Mouse (Mus musculus): ENCODE data around the gene Pkp4. TPM values are rescaled to one million over a fixed set of nuclear protein-coding genes. Genes with fewer than 3 reads are reported as not detected.

Gene Pkp4
- total RNA-seq, 2 experiments from 2014 or later: 19.6 to 32.3 TPM

GRCm38 (mm10) chr2:59211051-59211450, 50.4 kb downstream of the Pkp4 start:
- intact Hi-C loops (cut with DNase I): no loop called here
- DNase-seq: no peak

DNA sequence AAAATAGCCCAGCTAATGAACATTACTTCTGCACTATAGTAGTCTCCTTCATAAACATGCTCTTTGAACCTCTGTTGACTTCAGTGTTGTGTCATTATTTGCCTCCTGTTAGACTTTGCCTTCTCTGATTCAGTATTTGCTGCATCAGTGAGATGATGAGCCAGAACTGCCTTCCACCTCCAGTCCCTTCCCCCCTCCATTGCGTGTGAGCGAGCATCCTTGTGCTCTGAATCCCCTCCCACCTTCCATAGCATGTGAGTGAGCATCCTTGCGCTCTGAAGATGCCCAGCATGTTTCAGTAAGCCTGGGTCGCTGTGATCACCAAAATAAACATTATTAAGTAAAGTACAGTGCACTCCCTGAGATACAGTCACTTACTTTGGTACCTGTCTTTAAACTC, 51.8 kb downstream of the Pkp4 start:
- DNase-seq: no peak
- intact Hi-C loops (cut with DNase I): no loop called here

GRCm38 (mm10) chr2:59212846-59213245, 52.2 kb downstream of the Pkp4 start:
- intact Hi-C loops (cut with DNase I): no loop called here
- DNase-seq: no peak

DNA sequence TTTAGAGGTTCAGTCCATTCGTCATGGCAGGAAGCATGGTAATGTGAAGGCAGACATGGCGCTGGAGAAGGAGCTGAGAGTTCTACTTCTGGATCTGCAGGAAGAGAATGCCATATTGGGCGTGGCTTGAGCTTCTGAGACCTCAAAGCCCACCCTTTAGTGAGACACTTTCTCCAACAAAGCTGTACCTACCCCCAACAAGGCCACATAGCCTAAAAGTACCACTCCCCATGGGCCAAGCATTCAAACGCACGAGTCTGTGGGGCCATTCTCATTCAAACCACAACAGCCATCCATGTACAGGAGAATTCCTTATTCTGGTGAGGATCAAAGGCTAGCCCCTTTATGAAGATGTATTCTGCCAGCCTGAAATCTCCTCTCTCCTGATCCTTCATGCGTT, 57.3 kb downstream of the Pkp4 start:
- DNase-seq: no peak
- intact Hi-C loops (cut with DNase I): no loop called here

- DNase-seq: no peak
- intact Hi-C loops (cut with DNase I): no loop called here
These were observed 59.5 kb downstream of the Pkp4 start for GRCm38 (mm10) chr2:59219997-59220789.

DNA sequence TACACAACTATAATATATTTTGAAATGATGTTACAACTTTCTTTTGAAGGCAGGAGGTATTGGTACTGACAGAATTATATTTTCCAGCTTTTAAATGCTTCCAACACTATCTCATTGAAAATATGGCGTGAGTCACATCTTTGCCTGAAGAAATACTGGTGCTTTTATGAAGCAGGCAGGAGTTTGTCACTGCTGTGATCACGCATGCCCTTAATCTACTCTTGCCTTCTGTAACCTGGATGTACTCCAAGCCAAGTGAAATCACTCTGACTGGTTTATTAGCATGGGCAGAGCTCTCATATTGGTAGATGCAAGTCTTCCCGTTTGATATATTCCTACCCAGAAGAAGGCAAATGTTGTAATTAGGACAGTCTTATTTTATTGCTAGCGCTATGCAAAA, 65.7 kb downstream of the Pkp4 start:
- no peak for DNase-seq
- intact Hi-C loops (cut with DNase I): no loop called here

GRCm38 (mm10) chr2:59227011-59227410, 66.4 kb downstream of the Pkp4 start:
- DNase-seq: no peak
- intact Hi-C loops (cut with DNase I): no loop called here

GRCm38 (mm10) chr2:59227508-59228263, 67.0 kb downstream of the Pkp4 start:
- intact Hi-C loops (cut with DNase I): no loop called here
- no peak for DNase-seq

DNA sequence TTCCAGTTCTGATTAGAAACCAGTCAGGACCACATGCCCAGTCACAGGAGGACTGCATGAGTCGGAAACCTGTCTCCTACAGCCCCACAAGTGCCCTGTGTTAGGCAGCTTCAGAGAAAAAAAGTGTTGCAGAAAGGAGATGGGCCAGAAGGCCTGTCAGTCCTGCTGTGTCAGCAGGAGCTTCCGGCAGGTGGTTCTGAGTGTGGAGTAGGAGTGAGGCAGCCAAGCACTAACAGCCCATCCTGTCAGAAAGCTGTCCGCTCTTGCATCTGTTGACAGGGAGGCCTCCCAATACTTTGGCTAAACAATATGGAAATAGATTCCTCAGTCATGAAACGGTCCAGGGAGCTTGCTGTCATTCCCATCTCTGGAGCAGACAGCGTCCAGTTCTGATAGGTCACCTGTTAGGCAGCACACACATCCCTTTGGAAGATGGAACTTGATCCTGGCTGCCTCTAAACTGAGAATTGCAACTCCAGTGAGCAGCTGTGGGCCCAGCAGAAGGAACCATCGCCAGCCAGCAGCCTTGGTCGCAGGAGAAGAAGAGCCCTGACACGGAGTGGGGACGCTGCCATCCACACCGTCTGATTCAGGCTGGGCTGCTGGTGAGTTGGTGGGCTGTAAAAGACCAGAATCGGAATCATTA, 68.7 kb downstream of the Pkp4 start:
- DNase-seq: no peak
- intact Hi-C loops (cut with DNase I): no loop called here

DNA sequence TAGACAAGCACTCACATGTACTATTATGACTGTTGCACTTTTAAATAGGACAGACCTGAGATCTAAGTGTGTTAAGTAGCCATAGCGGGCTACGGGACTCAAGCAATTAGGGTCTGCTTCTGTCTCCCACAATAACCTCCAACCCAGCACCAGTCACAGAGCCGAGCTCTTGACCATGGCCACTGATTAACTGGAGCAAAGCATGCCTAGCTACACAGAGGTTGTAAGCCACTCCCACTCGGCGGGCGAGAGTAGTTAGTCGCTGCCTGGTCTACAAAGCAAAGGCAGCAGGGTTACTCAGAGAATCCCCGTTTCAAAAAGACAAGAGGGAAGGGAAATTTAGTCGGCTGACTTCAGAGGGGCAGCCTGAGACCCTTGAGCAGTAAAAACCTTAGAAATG, 70.0 kb downstream of the Pkp4 start:
- intact Hi-C loops (cut with DNase I): no loop called here

GRCm38 (mm10) chr2:59231514-59231913, 70.9 kb downstream of the Pkp4 start:
- intact Hi-C loops (cut with DNase I): no loop called here
- no peak for DNase-seq

More for the DNA sequence above, 70.0 kb downstream of the Pkp4 start:
- no peak for DNase-seq

- intact Hi-C loops (cut with DNase I): no loop called here
These were observed 72.8 kb downstream of the Pkp4 start for GRCm38 (mm10) chr2:59233294-59233923.

GRCm38 (mm10) chr2:59233936-59234335, 73.3 kb downstream of the Pkp4 start:
- DNase-seq: no peak
- intact Hi-C loops (cut with DNase I): no loop called here

More at GRCm38 (mm10) chr2:59233294-59233923, 72.8 kb downstream of the Pkp4 start:
- no peak for DNase-seq

DNA sequence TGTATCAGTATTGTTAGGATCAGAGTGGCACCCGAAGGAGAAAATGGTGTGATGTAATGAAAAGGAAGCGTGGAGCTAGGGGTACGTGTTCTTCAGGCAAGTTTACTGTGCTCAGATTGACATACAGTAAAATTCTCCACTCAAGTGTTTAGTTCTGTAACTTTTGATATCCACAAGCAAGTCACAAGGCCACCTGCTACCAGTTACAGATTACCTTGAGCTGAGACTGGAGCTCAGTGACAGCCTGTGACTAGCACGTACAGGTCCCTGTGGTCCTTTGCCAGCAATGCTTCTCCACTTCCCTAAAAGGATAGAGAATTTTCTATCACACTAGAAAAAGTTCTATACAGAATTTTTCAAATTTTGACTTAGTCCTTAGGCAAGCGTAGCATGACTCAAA, 73.9 kb downstream of the Pkp4 start:
- intact Hi-C loops (cut with DNase I): no loop called here
- no peak for DNase-seq

GRCm38 (mm10) chr2:59239841-59240395, 79.3 kb downstream of the Pkp4 start:
- intact Hi-C loops (cut with DNase I): no loop called here
- no peak for DNase-seq

- intact Hi-C loops (cut with DNase I): no loop called here
- DNase-seq: no peak
These were observed 81.5 kb downstream of the Pkp4 start for GRCm38 (mm10) chr2:59242117-59242516.

DNA sequence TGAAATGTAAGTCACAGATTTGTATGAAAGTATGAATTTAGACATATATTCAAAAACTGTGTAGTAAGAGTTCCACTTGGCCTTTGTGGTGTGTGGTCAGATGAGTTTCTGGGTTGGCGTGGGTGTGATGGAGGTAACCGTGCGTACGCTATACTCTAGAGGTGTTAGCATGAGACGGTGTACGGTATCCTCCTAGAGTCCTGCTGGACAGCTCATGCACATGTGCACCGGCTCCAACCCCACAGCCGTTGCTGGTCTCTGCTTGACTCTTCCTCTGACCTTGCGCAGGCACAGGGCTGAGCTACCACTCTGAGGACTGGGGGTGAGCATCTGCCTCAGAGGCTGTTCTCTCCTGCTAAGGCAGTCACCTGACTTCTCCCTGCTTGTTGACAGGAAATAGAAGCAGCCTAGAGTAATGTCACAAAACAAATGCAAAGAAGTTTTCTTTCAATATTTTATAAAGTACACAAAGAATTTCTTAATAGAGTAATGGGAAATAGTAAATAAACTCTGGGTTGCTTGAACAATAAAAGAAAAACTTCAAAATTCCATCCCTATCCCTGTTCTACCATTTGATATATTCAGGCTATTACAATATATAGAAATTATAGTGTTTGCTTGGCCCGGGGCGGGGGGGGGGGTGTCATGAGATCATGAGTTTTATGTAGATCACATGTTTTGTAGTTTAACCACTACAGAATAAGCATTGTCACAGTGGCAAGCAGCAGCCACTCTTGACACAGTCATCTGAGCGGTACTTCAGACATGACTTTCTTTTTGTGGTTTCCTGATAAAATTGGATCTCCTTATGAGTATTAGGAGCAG, 83.8 kb downstream of the Pkp4 start:
- intact Hi-C loops (cut with DNase I): no loop called here
- no peak for DNase-seq

DNA sequence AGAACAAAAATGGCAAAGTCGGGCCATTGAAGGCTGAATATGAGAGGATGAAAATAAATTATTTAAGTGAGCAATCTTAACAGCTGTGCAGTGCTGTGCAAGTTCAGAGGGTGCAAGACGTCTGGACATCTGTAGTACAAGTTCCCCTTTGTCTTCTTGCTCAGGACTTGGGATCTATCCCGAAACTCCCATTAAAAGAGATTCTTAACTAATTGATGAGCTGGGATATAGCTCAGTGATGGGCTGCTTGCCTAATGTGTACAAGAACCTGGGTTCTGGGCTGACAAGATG, 84.4 kb downstream of the Pkp4 start:
- intact Hi-C loops (cut with DNase I): no loop called here
- DNase-seq: no peak

GRCm38 (mm10) chr2:59248806-59249205, 88.2 kb downstream of the Pkp4 start:
- no peak for DNase-seq

DNA sequence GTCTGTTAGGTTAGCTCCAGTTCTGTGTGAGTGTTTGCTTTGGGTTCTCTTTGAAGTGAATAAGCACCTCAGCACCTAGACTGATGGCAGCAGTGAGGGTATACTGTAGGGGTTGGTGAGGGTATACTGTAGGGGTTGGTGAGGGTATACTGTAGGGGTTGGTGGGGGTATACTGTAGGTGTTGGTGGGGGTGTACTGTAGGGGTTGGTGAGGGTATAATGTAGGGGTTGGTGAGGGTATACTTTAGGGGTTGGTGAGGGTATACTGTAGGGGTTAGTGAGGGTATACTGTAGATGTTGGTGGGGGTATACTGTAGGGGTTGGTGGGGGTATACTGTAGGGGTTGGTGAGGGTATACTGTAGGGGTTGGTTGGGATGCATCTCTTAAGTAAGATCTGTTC, 92.2 kb downstream of the Pkp4 start:
- intact Hi-C loops (cut with DNase I): no loop called here
- DNase-seq: no peak

More at GRCm38 (mm10) chr2:59248806-59249205, 88.2 kb downstream of the Pkp4 start:
- intact Hi-C loops (cut with DNase I): no loop called here

All from gastrocnemius, postnatal 36 days (tissue).